Mouse (Mus musculus) heart, postnatal 4 days (tissue): Measurements from ENCODE around the gene 0610040J01Rik. TPM values are rescaled to one million over a fixed set of nuclear protein-coding genes. Genes with fewer than 3 reads are reported as not detected.

Experiments used
- DNase-seq: peaks from one replicate; pipeline ENCODE4 v3.0.0; 2021
- total RNA-seq, 2 experiments: library from RNA; stranded (reverse); gene quantifications; 2 replicates each; pipeline ENCODE4 v1.2.3; 2021

The 0610040J01Rik gene
- total RNA-seq, 2 experiments from 2014 or later, result 0.64 to 0.77 TPM

DNA sequence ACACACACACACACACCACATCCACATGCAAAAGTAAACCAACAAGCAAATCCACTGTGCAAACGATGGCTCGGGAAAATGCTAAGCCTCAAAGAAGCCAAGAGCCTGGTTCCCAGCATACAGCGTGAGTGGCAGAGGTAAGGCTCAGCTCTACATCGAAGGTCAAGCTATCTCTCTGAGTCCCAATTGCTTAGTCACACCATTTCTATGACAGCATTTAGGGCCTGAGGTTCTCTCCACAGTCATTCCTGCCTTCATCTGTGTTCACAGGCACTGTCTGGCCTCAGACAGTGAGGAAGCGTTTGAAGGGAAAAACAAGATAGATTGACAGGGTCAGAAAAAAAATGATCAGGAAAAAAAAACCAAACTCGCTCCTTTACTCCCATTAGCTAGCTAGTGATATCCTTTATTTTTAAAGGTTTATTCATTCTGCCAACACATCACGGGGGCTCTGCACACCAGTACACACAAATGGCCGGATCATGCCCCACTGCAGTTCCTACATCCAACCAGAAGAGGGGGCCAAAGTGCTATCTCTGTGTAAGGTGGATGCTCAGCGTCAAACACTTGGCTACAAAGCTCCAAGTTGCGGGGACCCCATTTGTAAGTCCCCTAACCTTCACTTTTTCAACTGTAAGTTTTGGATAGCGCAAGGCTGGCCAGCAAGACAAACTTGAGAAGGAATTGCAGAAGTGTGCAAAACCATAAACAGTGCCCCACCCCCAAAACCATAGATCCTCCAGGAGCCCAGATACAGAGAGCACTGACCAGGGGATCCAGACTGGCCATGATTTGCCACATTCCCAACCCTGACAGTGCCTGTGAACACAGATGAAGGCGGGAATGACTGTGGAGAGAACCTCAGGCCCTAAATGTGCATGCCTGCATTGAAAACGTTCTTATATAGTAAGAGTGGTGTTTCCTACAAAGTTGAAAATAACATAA lies 94.3 kb downstream of the 0610040J01Rik start:
- peak; percentile 88 for DNase-seq

- DNase-seq, result no peak
Observed at GRCm38 (mm10) chr5:63907513-63907912, 95.3 kb downstream of the 0610040J01Rik start.

- no peak for DNase-seq
Observed at GRCm38 (mm10) chr5:63910171-63910960, 98.2 kb downstream of the 0610040J01Rik start.

- DNase-seq, result no peak
Observed at GRCm38 (mm10) chr5:63914896-63915295, 102.7 kb downstream of the 0610040J01Rik start.

DNA sequence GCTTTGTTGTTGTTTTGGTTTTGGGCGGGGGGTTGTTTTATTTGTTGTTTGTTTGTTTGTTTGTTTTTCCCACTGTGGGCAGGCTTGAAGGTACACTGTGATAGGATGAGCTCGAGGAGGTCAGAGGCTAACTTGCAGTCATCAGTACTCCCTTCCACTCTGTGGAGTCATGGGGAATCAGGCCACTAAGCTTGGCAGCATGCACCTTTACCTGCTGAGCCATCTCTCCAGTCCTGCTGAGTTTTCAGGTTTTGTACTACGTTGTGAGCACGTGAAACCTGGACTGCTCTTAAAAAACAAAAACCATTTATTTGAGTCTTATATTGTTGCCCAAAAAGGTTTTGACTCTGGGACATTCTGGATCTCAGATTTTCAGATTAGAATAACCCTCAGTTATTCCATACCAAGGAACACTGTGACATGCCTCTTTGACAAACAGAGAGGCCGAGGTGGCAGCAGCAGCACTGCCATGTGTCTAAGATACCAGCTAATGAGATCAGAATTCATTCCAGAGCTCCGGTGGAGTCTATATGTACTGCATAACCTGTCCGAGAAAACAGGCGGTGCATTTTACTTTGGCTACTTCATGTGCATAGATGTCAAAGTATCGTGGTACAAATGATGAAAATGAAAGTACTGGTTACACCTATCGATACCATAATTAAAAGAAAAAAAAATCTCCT lies 104.4 kb downstream of the 0610040J01Rik start:
- no peak for DNase-seq

GRCm38 (mm10) chr5:63918201-63918600 lies 106.0 kb downstream of the 0610040J01Rik start:
- no peak for DNase-seq

DNA sequence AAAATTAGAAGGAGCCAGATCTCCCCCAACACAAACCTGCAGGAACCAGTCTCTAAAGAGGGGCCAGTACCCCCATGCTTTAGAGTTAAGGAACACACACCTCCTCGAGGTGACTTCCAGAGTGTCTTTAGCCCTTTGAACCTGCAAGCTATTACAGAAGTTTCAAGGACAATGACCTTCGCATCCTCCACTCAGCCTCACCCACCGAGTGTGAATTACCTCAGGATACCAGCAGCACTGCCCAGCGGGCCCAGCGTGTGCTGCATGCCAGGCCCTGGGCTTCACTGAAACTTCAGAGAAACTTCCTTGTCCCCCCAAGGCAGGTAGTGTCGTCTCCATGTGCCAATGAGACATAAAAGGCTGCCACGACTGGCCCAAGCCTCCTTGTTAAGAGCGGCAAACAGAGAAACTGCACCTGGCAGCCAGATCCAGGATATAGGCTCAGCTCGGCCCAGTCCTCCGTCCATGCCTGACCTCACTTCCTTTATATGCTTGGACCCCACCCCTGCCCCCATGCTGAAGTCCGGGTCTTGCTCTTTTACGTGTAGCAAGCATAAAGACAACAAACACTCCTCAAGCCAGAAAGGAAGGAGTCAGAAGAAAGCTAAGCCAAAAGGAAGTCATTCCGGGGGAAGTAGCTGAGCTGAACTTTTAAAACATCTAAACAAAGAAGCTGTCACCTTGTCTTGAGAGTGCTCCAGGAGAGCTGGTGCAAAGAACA lies 111.3 kb downstream of the 0610040J01Rik start:
- peak; percentile 32 for DNase-seq

- no peak for DNase-seq
Observed at GRCm38 (mm10) chr5:63925035-63925628, 113.0 kb downstream of the 0610040J01Rik start.

DNA sequence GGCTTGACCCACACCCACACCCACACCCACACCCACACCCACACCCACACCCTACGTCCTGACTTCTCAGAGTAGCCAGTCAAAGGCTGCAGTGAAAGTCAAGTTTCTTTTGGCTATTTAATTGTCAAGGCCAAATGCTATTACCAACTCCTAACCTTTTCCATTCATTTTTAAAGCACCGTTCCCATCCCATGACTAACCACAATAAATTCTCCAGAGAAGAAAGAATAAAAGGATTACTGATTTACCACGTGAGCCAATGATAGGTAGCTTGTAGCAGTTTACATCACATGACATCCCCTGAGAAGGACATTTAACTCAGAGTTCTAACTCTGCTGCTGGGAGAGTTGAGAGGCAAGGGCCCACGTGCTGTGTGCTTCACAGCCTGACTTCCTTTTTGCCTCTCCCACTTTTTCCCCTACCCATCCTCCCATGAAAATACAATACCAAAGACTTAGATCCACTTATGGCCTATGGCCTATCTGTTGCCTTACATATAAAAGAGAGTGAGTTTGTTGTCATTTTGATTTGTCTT lies 118.7 kb downstream of the 0610040J01Rik start:
- DNase-seq, result no peak

- DNase-seq, result no peak
Observed at GRCm38 (mm10) chr5:63932829-63933228, 120.7 kb downstream of the 0610040J01Rik start.

DNA sequence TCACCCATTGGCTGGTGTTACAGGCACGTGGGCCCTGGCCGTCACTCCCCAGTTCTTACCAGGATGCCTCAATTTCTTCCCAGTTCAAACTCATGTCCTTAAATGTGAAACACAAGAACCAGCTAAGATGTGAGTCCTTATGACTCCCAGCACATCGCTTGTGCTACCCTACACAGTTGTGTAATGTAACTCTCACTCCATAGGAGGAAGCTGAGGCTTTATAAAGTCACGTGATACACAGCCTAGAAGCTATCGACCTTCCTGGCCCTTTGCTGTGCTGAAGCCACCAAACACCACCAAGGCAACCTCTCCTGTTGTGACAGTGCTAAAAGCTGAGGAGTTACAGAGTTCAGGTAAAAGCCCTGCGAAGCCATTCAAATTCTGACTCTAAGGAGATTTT lies 123.4 kb downstream of the 0610040J01Rik start:
- no peak for DNase-seq

- no peak for DNase-seq
Observed at GRCm38 (mm10) chr5:63936740-63937139, 124.6 kb downstream of the 0610040J01Rik start.

DNA sequence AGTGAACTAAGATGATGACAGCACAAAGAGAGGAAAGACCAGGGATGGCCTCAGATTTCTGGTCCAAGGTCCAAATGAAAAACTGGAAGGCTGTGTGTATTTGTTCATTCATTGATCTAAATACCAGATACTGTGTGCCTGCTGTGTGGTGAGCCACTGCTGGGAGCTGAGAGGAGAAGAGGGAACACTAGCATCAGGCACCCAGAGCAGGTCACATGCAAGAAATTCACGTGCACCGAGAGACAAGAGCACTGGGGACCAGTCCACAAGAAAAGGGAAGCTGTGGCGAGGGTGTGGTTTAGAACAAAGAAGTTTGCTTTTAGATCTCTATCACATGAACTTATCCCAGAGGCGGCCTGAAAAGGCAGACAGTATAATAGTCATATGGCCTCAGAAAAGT lies 126.4 kb downstream of the 0610040J01Rik start:
- DNase-seq, result no peak

GRCm38 (mm10) chr5:63941891-63942290 lies 129.7 kb downstream of the 0610040J01Rik start:
- DNase-seq, result no peak

GRCm38 (mm10) chr5:63943291-63943690 lies 131.1 kb downstream of the 0610040J01Rik start:
- DNase-seq, result no peak

GRCm38 (mm10) chr5:63947526-63947925 lies 135.4 kb downstream of the 0610040J01Rik start:
- DNase-seq, result no peak

GRCm38 (mm10) chr5:63949195-63949594 lies 137.0 kb downstream of the 0610040J01Rik start:
- peak; percentile 32 for DNase-seq
